Mouse (Mus musculus): ENCODE data around the gene Farp1.
A peak's percentile ranks its signal among the peaks of the same experiment; 100 is the strongest.

Farp1 gene

DNA sequence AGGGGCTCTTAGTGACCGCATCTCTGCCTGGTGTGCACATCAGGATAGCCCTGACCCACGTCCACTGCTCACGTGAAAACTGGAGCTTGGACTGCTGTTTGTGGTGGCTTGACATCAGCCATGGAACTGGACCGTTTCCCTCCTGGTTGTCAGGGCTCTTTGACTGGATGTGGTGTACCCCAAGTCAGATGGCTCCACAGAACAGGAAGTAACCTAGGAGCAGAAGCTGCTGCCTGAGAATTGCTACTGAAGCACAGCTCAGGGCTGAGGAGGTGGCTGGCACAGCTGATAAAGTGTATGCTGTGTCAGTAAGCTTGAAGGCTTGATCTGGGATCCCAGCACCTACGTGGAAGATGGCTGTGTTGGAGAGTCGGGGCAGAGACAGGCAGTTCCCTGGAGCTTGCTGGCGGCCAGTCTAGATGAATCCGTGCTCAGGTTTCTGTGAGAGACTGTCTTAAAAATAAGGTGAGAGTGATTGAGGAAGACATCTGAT lies 151.4 kb downstream of the Farp1 start:
- no peak for DNase-seq

- DNase-seq = peak in 1 of 2 experiments; percentile 38
These were observed 154.8 kb downstream of the Farp1 start for GRCm38 (mm10) chr14:121189840-121190239.

GRCm38 (mm10) chr14:121190386-121190785 lies 155.4 kb downstream of the Farp1 start:
- no peak for DNase-seq

- DNase-seq = no peak
These were observed 156.7 kb downstream of the Farp1 start for GRCm38 (mm10) chr14:121191739-121192138.

DNA sequence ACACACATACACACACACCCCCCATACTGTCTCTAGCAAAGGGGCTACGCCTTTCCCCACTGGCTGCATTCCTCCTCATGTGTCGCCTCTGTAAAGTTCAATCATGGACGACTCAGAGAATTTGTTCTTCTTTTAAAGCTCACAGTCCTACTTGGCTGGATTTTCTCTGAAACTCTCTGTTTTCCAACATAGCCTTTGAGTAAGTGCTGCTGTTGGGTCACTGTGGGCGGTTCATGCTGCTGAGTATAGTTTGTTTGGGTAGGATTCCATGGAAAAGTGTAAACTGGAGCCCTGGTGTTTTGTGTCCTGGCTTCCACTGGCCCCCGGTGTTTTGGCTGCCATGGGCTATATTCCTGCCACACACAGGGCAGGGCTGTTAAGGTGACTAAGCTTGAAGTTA lies 157.4 kb downstream of the Farp1 start:
- no peak for DNase-seq

- no peak for DNase-seq
These were observed 159.0 kb downstream of the Farp1 start for GRCm38 (mm10) chr14:121193981-121194380.

GRCm38 (mm10) chr14:121198915-121199572 lies 164.0 kb downstream of the Farp1 start:
- DNase-seq = no peak

GRCm38 (mm10) chr14:121199789-121200188 lies 164.8 kb downstream of the Farp1 start:
- DNase-seq = no peak

DNA sequence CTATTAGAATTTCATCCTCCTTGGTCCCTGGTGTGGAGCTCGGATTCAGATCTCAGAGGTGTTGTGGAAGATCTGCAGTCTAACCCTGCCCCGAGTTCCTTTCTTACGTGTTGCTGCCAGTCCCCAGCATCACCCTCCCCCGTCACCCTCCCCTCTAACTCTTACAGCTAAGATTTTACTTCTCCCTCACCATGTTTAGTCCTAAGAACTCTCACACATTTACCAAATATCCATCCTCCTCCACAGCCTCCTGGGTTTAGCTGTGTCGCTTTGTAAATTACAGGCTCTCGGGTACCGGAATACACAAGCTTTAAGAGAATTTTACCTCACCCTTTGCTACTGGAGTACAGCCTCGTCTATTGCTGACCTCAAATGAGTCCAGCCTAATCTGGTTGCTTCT lies 165.4 kb downstream of the Farp1 start:
- DNase-seq = no peak

DNA sequence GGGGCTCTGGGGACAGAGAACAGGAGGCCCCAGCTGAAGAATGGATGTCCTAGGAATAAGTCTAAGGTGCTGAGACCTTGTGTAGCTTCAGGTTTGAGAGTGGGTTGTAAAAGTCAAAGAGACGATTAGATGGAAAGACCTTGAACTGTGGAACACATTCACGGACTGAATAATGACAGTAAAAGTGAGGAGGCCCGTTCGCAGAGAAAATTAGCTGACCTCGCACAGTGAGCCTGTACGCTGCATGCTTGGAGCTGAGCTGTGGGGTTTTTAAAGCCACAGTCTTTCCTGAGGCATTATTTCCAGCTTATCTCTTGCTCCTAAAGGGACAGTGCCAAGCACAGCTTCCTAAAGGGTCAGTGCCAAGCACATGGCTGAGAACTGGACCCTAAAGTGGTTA lies 166.2 kb downstream of the Farp1 start:
- no peak for DNase-seq

DNA sequence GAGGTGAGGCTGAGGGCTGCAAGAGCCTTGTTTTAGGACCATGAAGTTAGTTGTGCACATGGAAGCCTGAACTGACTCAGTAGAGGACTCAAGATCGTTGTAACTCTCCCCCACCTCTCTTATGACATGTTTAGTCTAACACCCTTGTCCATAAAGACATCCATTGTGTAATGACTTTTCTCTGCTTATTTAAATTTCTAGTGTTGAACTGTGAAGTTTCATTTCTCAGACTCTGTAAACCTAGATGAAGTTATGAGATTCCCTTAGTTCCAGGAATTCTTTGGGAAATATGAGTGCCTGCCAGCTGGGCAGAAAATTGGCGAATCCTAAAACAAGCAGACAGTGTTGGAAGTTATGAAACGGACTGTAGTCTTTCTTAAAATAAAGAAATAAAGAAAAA lies 170.5 kb downstream of the Farp1 start:
- no peak for DNase-seq

GRCm38 (mm10) chr14:121207441-121208158 lies 172.6 kb downstream of the Farp1 start:
- DNase-seq = no peak

DNA sequence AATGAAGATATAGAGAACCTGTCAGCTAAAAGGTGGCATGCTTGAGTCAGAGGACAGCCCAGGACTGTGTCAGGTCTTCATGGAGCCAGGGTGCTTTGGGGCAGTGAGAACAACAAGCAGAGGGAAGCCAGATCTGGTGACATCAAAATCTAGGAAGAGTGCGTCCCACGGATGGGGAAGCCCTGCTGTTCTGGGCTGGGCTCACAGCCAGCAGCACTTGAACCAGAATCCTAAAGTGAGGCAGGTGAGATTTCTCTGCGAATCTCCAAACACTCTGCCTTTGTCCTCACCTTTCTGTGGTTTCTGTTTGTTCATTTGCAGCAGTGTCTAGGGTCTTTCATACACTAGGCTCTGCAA lies 173.1 kb downstream of the Farp1 start:
- peak; percentile 56 to 74 for DNase-seq

- no peak for DNase-seq
These were observed 175.3 kb downstream of the Farp1 start for GRCm38 (mm10) chr14:121210318-121210717.

GRCm38 (mm10) chr14:121213650-121214049 lies 178.7 kb downstream of the Farp1 start:
- peak in 1 of 2 experiments; percentile 47 for DNase-seq

- DNase-seq = no peak
These were observed 179.7 kb downstream of the Farp1 start for GRCm38 (mm10) chr14:121214636-121215257.

DNA sequence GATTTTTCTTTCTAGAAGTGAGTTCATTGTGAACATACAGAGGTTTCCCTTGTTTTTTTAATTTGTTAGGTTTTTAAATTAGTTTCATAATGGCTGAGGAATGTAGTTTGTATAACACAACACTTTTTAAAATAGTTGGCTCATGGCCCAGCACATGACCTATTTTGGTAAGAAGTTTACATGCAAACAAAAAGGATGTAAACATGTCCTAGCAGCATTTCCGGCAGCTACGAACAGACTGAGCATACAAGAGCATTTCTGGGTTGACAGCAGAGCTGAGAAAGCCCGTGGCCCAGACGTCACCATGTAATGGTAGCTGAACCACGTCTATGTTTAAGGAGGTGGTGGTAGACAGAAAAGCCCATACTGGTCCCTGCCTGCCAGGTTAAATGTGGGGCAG lies 180.8 kb downstream of the Farp1 start:
- no peak for DNase-seq

GRCm38 (mm10) chr14:121216672-121217071 lies 181.7 kb downstream of the Farp1 start:
- DNase-seq = no peak

GRCm38 (mm10) chr14:121218620-121219019 lies 183.6 kb downstream of the Farp1 start:
- DNase-seq = peak in 1 of 2 experiments; percentile 42

GRCm38 (mm10) chr14:121219226-121220039 lies 184.4 kb downstream of the Farp1 start:
- no peak for DNase-seq

- no peak for DNase-seq
These were observed 185.0 kb downstream of the Farp1 start for GRCm38 (mm10) chr14:121220040-121220322.

DNA sequence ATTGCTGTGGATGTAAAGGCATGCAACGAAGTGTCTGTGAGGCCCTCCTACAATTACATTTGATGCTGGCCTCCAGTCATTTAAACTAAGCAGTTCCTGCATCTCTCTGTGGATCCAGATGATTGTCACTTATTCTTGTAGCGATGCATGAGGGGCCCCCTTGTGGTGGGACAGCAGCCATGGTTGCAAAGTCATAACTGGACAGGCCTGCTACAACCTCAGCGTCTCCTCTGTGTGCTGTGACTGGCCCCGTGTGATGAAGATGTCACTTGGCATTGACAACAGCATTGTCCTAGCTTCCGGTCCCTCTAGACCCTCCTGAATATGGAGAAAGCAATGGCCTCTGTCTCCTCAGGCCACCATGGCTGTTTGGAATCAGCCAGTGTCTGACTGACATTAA lies 185.7 kb downstream of the Farp1 start:
- DNase-seq = peak; percentile 79 to 86

DNA sequence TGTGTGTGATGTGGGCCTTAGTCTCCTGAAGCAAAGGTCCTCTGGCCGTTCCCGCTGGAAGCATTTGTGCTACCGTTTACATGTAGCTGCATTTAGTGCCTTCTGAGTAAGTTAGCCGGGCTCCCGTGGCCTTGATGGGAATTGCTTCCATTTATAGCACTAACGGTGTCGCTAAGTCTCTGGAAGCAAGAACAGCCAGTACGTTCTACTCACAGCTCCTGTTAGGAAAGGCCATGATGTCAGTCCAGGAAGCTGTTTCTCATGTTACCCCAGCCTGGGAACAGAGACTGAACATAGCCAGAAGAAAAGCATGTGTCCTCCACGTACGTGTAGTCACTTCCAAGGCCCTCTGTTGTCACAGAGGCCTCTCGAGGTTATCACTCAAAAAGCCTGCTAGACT lies 190.8 kb downstream of the Farp1 start:
- DNase-seq = no peak
